ENCODE assay signal across 20 mouse cellular contexts in the genomic region with DNA sequence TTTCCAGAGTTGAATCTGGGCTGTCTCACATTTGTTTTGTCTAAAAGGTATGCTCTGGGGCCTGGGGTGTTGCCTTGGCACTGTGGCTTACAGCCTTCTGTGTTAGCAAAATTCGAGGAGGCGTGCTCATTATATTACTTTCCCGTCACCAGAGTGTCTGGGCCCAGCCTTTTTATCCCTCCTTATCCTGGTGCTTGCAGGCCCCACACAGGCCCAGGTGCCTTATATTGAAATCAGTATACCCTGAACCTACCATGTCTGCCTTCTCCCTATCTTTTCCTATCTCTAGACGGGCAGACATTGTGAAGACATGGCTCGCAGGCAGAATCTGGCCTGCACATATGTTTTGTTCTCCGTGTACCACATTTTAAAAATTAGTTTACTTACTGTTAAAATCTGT.
"Had no signal": no experiment of that assay in that cellular context is flagged by ENCODE, and none has a peak within 500 bp of the region (broad histone marks: within the 10 kb centered on the region; RNA-seq: fewer than 3 reads in every experiment).

No protein-coding gene starts in this region.

- H3K9me3 ChIP-seq: megakaryocyte, embryonic 14.5 days; midbrain, embryonic 10.5 days; midbrain, embryonic 12.5 days; neural tube, embryonic 13.5 days; neural tube, embryonic 15.5 days had no signal

- H3K36me3 ChIP-seq: midbrain, embryonic 12.5 days; neural tube, embryonic 13.5 days; neural tube, embryonic 15.5 days had no signal

- H3K4me3 ChIP-seq: megakaryocyte, embryonic 14.5 days; midbrain, embryonic 10.5 days; midbrain, embryonic 12.5 days; myocyte; neural tube, embryonic 13.5 days; neural tube, embryonic 15.5 days had no signal

- H3K9ac ChIP-seq: lung, embryonic 14.5 days; midbrain, embryonic 12.5 days; neural tube, embryonic 13.5 days; neural tube, embryonic 15.5 days had no signal

- H3K27me3 ChIP-seq: midbrain, embryonic 12.5 days; neural tube, embryonic 13.5 days; neural tube, embryonic 15.5 days had no signal

- H3K27ac ChIP-seq: midbrain, embryonic 10.5 days; midbrain, embryonic 12.5 days; neural tube, embryonic 13.5 days; neural tube, embryonic 15.5 days had no signal

- ATAC-seq: midbrain, embryonic 16.5 days had no signal

- DNase-seq: lung, adult 18-20 months; lung, embryonic 14.5 days; lung, postnatal 10 days; lung, postnatal 4 days; midbrain, embryonic 14.5 days; retina, postnatal 1 day; right cerebral cortex, adult 18-20 months; right cerebral cortex, postnatal 25 days; right cerebral cortex, postnatal 4 days; spleen, adult 18-20 months; thymus, adult 2 months; thymus, postnatal 25 days; thymus, postnatal 4 days had no signal

- H3K4me2 ChIP-seq: lung, embryonic 14.5 days; midbrain, embryonic 12.5 days; neural tube, embryonic 13.5 days; neural tube, embryonic 15.5 days had no signal
